Mouse (Mus musculus) limb, embryonic 10.5 days (tissue): ENCODE measurements around the gene Slc27a1. TPM values are rescaled to one million over a fixed set of nuclear protein-coding genes. Genes with fewer than 3 reads are reported as not detected.

ENCODE experiments used
- microRNA-seq: library from miRNA; unstranded; fragments of <30 nt; microRNA quantifications from one replicate; pipeline ENCODE4, GENCODE M21; 2017
- polyA plus RNA-seq: library from polyadenylated mRNA; unstranded; fragments of >200 nt; fragmentation: Nextera tagmentation; extraction: Ambion mirVana; gene quantifications from 2 replicates; pipeline ENCODE4 v1.2.1, GENCODE M21; 2016

Slc27a1 gene
- polyA plus RNA-seq, 1 experiment from 2014 or later, result 28.8 TPM

Small RNA genes lying within 50 kb of the gene (microRNA-seq; reads per million reads assigned to microRNA genes)
- not detected for gene Mir6769b

Other genes with a start within 250 kb of the Slc27a1 start
- gene Use1, start 202.0 kb upstream of the Slc27a1 start, polyA plus RNA-seq, result 92.4 and 95.0 TPM in 2 replicates
- 4.3 and 5.4 TPM in 2 replicates for gene Ocel1, start 197.6 kb upstream of the Slc27a1 start, polyA plus RNA-seq
- gene Nr2f6, start 186.9 kb upstream of the Slc27a1 start, polyA plus RNA-seq, result 77.4 and 87.2 TPM in 2 replicates
- 6.6 and 6.9 TPM in 2 replicates for gene Ushbp1, start 173.1 kb upstream of the Slc27a1 start, polyA plus RNA-seq
- gene Babam1, start 172.0 kb upstream of the Slc27a1 start, polyA plus RNA-seq, result 123 and 131 TPM in 2 replicates
- gene Ankle1, start 162.9 kb upstream of the Slc27a1 start, polyA plus RNA-seq, result 34.2 and 38.4 TPM in 2 replicates
- gene Abhd8, start 105.2 kb upstream of the Slc27a1 start, polyA plus RNA-seq, result 61.5 and 75.1 TPM in 2 replicates
- 231 and 263 TPM in 2 replicates for gene Mrpl34, start 103.9 kb upstream of the Slc27a1 start, polyA plus RNA-seq
- gene Dda1, start 99.7 kb upstream of the Slc27a1 start, polyA plus RNA-seq, result 130 and 138 TPM in 2 replicates
- 2.7 and 3.5 TPM in 2 replicates for gene Ano8, start 82.9 kb upstream of the Slc27a1 start, polyA plus RNA-seq
- gene Gtpbp3, start 80.8 kb upstream of the Slc27a1 start, polyA plus RNA-seq, result 26.8 and 28.2 TPM in 2 replicates
- 74.6 and 77.7 TPM in 2 replicates for gene Plvap, start 57.1 kb upstream of the Slc27a1 start, polyA plus RNA-seq
- 0.65 and 0.78 TPM in 2 replicates for gene Ccdc194, start 43.2 kb upstream of the Slc27a1 start, polyA plus RNA-seq
- 5.6 TPM in 2 replicates for gene Bst2, start 31.4 kb upstream of the Slc27a1 start, polyA plus RNA-seq
- gene Mvb12a, start 26.0 kb upstream of the Slc27a1 start, polyA plus RNA-seq, result 76.2 and 77.5 TPM in 2 replicates
- gene Tmem221, start 10.0 kb upstream of the Slc27a1 start, polyA plus RNA-seq, result 0.29 and 0.45 TPM in 2 replicates
- gene Nxnl1, start 2.3 kb upstream of the Slc27a1 start, polyA plus RNA-seq, result not detected in 2 replicates
- gene Pgls, start 23.3 kb downstream of the Slc27a1 start, polyA plus RNA-seq, result 241 and 263 TPM in 2 replicates
- gene Fam129c, start 28.8 kb downstream of the Slc27a1 start, polyA plus RNA-seq, result 2.8 and 4.0 TPM in 2 replicates
- 49.0 and 53.6 TPM in 2 replicates for gene Colgalt1, start 42.1 kb downstream of the Slc27a1 start, polyA plus RNA-seq
- 0.40 and 0.51 TPM in 2 replicates for gene Unc13a, start 102.9 kb downstream of the Slc27a1 start, polyA plus RNA-seq
- gene Jak3, start 107.4 kb downstream of the Slc27a1 start, polyA plus RNA-seq, result 3.7 and 4.6 TPM in 2 replicates
- 0.53 and 0.76 TPM in 2 replicates for gene Insl3, start 120.3 kb downstream of the Slc27a1 start, polyA plus RNA-seq
- 0.67 and 1.2 TPM in 2 replicates for gene B3gnt3, start 132.9 kb downstream of the Slc27a1 start, polyA plus RNA-seq
- 2.2 and 4.3 TPM in 2 replicates for gene Fcho1, start 156.8 kb downstream of the Slc27a1 start, polyA plus RNA-seq